In the genomic region with DNA sequence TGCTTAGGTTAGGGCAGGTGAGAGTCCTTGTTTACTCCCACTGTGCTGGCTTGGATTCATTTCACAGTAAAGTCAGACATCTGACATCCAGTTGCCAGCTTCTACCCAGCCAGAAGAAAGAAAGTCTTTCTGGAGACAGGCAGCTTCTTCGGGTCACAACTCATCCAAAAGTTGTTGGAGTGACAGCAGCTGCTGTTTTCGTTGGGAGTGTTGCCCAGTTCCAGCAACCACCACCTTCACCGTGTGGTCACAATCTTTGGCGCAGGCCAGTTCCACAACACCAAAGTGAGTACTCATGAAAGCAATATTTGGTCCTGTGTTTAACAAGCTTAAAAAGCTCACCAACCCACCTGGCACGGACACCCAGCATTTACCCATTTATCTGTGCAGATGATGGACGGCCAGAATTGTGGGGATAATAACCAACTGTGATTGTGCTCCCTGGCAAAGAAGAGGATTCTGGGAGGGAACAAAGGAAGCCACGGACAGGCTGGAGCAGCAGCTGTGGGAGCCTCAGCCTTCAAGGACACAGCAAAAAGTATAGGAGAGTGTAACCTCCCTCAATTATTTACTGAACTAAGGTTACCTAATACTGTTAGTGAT, we compare ENCODE assay signal across 31 mouse cellular contexts.
DNase-seq lines count a peak whose midpoint lies in the region; ATAC-seq and TF ChIP-seq lines count a peak whose summit lies in the region.
"Had no signal": no experiment of that assay in that cellular context is flagged by ENCODE, and none has a peak within 500 bp of the region (broad histone marks: within the 10 kb centered on the region; RNA-seq: fewer than 3 reads in every experiment).

No protein-coding gene starts in this region.

- no peaks in the 10 kb centered on the region for H3K36me3 ChIP-seq in forebrain, postnatal 0 days (ENCODE audit: insufficient read depth)
- no peaks in the 10 kb centered on the region for H3K36me3 ChIP-seq in forebrain, embryonic 11.5 days (ENCODE audit: control insufficient read depth, insufficient read depth, low read length)
- H3K36me3 ChIP-seq in midbrain, embryonic 11.5 days (ENCODE audit: control insufficient read depth, insufficient read depth, low read length): no peaks in the 10 kb centered on the region
- H3K36me3 ChIP-seq in midbrain, embryonic 14.5 days (ENCODE audit: control insufficient read depth, insufficient read depth, low read length): no peaks in the 10 kb centered on the region
- H3K36me3 ChIP-seq: embryonic facial prominence, embryonic 12.5 days; G1E; heart, embryonic 12.5 days; hindbrain, embryonic 13.5 days; liver, embryonic 12.5 days; midbrain, embryonic 13.5 days had no signal

- no peak overlapping the region for H3K4me3 ChIP-seq in forebrain, postnatal 0 days (ENCODE audit: low read depth, low read length)
- no peak overlapping the region for H3K4me3 ChIP-seq in forebrain, embryonic 11.5 days (ENCODE audit: low read depth, low read length)
- no peak overlapping the region for H3K4me3 ChIP-seq in midbrain, embryonic 11.5 days (ENCODE audit: low read depth, low read length)
- H3K4me3 ChIP-seq in midbrain, embryonic 14.5 days (replicated peaks; ENCODE audit: low read depth, low read length): no peak overlapping the region
- H3K4me3 ChIP-seq: embryonic facial prominence, embryonic 12.5 days; heart, embryonic 12.5 days; hindbrain, embryonic 13.5 days; left cerebral cortex, adult 2 months; liver, embryonic 12.5 days; megakaryocyte, embryonic 14.5 days; midbrain, embryonic 13.5 days had no signal

- peak; percentile 21 for DNase-seq in forebrain, postnatal 0 days
- no peak for DNase-seq in forebrain, embryonic 11.5 days (ENCODE audit: low spot score)
- DNase-seq in midbrain, embryonic 11.5 days (ENCODE audit: low spot score, missing footprints): peak; percentile 59
- DNase-seq in midbrain, embryonic 14.5 days: no peak
- DNase-seq in gastrocnemius, postnatal 14 days: peak; percentile 35
- no peak for DNase-seq in layer of hippocampus, postnatal 36 days
- DNase-seq in retina, embryonic 14.5 days (ENCODE audit: low spot score): no peak
- DNase-seq: adrenal gland, adult 8-10 months; B cell, adult 2 months; cerebellum, adult 9-10 months; cerebellum, postnatal 36 days; heart, adult 18-20 months; heart, postnatal 4 days; kidney, adult 9 months; kidney, postnatal 10 days; liver, postnatal 0 days; lung, postnatal 4 days; right cerebral cortex, adult 18-20 months; thymus, adult 18-20 months; thymus, postnatal 25 days had no signal

- H3K4me1 ChIP-seq in forebrain, postnatal 0 days (ENCODE audit: insufficient read depth): no peaks in the 10 kb centered on the region
- no peaks in the 10 kb centered on the region for H3K4me1 ChIP-seq in forebrain, embryonic 11.5 days (replicated peaks; ENCODE audit: control insufficient read depth, insufficient read depth, low read length)
- H3K4me1 ChIP-seq in midbrain, embryonic 11.5 days (ENCODE audit: control insufficient read depth, insufficient read depth, low read length): no peaks in the 10 kb centered on the region
- no peaks in the 10 kb centered on the region; the same call in 1 of the 2 replicates for H3K4me1 ChIP-seq in midbrain, embryonic 14.5 days (ENCODE audit: control insufficient read depth, insufficient read depth, low read length)
- H3K4me1 ChIP-seq: embryonic facial prominence, embryonic 12.5 days; heart, embryonic 12.5 days had no signal

- no peaks in the 10 kb centered on the region for H3K9me3 ChIP-seq in forebrain, postnatal 0 days (ENCODE audit: low read length)
- no peaks in the 10 kb centered on the region for H3K9me3 ChIP-seq in forebrain, embryonic 11.5 days (ENCODE audit: control insufficient read depth, low read length)
- no peaks in the 10 kb centered on the region for H3K9me3 ChIP-seq in midbrain, embryonic 11.5 days (ENCODE audit: control insufficient read depth, low read length)
- H3K9me3 ChIP-seq in midbrain, embryonic 14.5 days (ENCODE audit: control insufficient read depth, low read length): no peaks in the 10 kb centered on the region
- H3K9me3 ChIP-seq: embryonic facial prominence, embryonic 12.5 days; hindbrain, embryonic 13.5 days; liver, embryonic 12.5 days had no signal

- H3K27me3 ChIP-seq in forebrain, postnatal 0 days (ENCODE audit: insufficient read depth, low read length): no peaks in the 10 kb centered on the region
- H3K27me3 ChIP-seq in forebrain, embryonic 11.5 days (ENCODE audit: control insufficient read depth, insufficient read depth, low read length): no peaks in the 10 kb centered on the region
- H3K27me3 ChIP-seq in midbrain, embryonic 11.5 days (ENCODE audit: control insufficient read depth, insufficient read depth, low read length): no peaks in the 10 kb centered on the region
- no peaks in the 10 kb centered on the region for H3K27me3 ChIP-seq in midbrain, embryonic 14.5 days (ENCODE audit: control insufficient read depth, insufficient read depth, low read length)
- H3K27me3 ChIP-seq: CH12.LX; embryonic facial prominence, embryonic 12.5 days; heart, embryonic 12.5 days; hindbrain, embryonic 13.5 days; liver, embryonic 12.5 days; megakaryocyte, embryonic 14.5 days; midbrain, embryonic 13.5 days had no signal

- no peak overlapping the region for H3K9ac ChIP-seq in forebrain, postnatal 0 days
- H3K9ac ChIP-seq in forebrain, embryonic 11.5 days (ENCODE audit: low read length): no peak overlapping the region
- H3K9ac ChIP-seq in midbrain, embryonic 11.5 days (ENCODE audit: low read length): no peak overlapping the region
- H3K9ac ChIP-seq in midbrain, embryonic 14.5 days (replicated peaks; ENCODE audit: low read length): no peak overlapping the region
- H3K9ac ChIP-seq: embryonic facial prominence, embryonic 12.5 days; heart, embryonic 12.5 days; hindbrain, embryonic 13.5 days; liver, embryonic 12.5 days; liver, postnatal 0 days; midbrain, embryonic 13.5 days had no signal

- H3K27ac ChIP-seq in forebrain, postnatal 0 days (ENCODE audit: low read depth, low read length): no peak overlapping the region
- no peak overlapping the region for H3K27ac ChIP-seq in forebrain, embryonic 11.5 days (ENCODE audit: low read depth, low read length)
- no peak overlapping the region for H3K27ac ChIP-seq in midbrain, embryonic 11.5 days (ENCODE audit: low read depth, low read length)
- no peak overlapping the region for H3K27ac ChIP-seq in midbrain, embryonic 14.5 days (replicated peaks; ENCODE audit: low read depth, low read length)
- H3K27ac ChIP-seq: embryonic facial prominence, embryonic 12.5 days; hindbrain, embryonic 13.5 days; left cerebral cortex, adult 2 months; liver, embryonic 12.5 days; midbrain, embryonic 13.5 days; stomach, postnatal 0 days had no signal

- TF ChIP-seq CTCF in forebrain, postnatal 0 days (IDR thresholded peaks at IDR 0.05; ENCODE audit: low read depth): no peak

- no peak overlapping the region for H3K4me2 ChIP-seq in forebrain, postnatal 0 days (ENCODE audit: low read depth)
- no peak overlapping the region for H3K4me2 ChIP-seq in forebrain, embryonic 11.5 days (ENCODE audit: low read depth, low read length, severe bottlenecking)
- H3K4me2 ChIP-seq in midbrain, embryonic 11.5 days: no peak overlapping the region
- no peak overlapping the region for H3K4me2 ChIP-seq in midbrain, embryonic 14.5 days (ENCODE audit: low read length)
- H3K4me2 ChIP-seq: embryonic facial prominence, embryonic 12.5 days; heart, embryonic 12.5 days; hindbrain, embryonic 13.5 days; liver, embryonic 12.5 days; midbrain, embryonic 13.5 days had no signal

- intact Hi-C loops in gastrocnemius, postnatal 14 days (cut with DNase I; ENCODE audit: low total_unique reads): no loop called here

- 39% methylated on average over 7 of the region's 7 CpGs for WGBS in forebrain, postnatal 0 days
- WGBS in forebrain, embryonic 11.5 days: 77% methylated on average over 7 of the region's 7 CpGs
- WGBS in midbrain, embryonic 11.5 days: 78% methylated on average over 7 of the region's 7 CpGs
- 62% methylated on average over 7 of the region's 7 CpGs for WGBS in midbrain, embryonic 14.5 days

- peak; percentile 38; the same call in 1 of the 2 replicates for ATAC-seq in forebrain, postnatal 0 days
- ATAC-seq in forebrain, embryonic 11.5 days (replicated peaks; ENCODE audit: low FRiP score): no peak
- ATAC-seq in midbrain, embryonic 11.5 days (ENCODE audit: low FRiP score): no peak
- ATAC-seq in midbrain, embryonic 14.5 days (ENCODE audit: low FRiP score, low TSS enrichment): no peak
- ATAC-seq: liver, embryonic 12.5 days; liver, postnatal 0 days; lung, postnatal 0 days; midbrain, embryonic 13.5 days had no signal

Comparison
In these comparisons a context has a peak if more than half of its experiments do, and no peak if none do; other contexts are left out.
1. DNase-seq: peak in forebrain, postnatal 0 days (single experiment), midbrain, embryonic 11.5 days (single experiment) and gastrocnemius, postnatal 14 days (single experiment); none in forebrain, embryonic 11.5 days (single experiment), midbrain, embryonic 14.5 days (single experiment), layer of hippocampus, postnatal 36 days (0 of 2) and retina, embryonic 14.5 days (single experiment).